Mouse (Mus musculus) neural tube, embryonic 11.5 days (tissue): Measurements from ENCODE around the gene Pard3b. TPM values are rescaled to one million over a fixed set of nuclear protein-coding genes. Genes with fewer than 3 reads are reported as not detected.

Experiments used
- ATAC-seq: fragments of 200-750 bp; cut with Nextera tagmentation; 2 replicates; pipeline ENCODE4 v1.8.0; 2017; ENCODE audit warnings: moderate number of reproducible peaks, mild to moderate bottlenecking, moderate TSS enrichment, moderate library complexity; ENCODE audit not compliant: insufficient read depth, low FRiP score, low TSS enrichment
- DNase-seq: peaks from one replicate; pipeline ENCODE4 v3.0.0-alpha.2; 2015; ENCODE audit warnings: low spot score
- H3K27ac ChIP-seq: fragments of 300-500 bp; sonication (generic); 2 replicates; pipeline ENCODE4 v1.5.1; 2014; ENCODE audit warnings: low read depth, mild to moderate bottlenecking, low read length
- H3K27me3 ChIP-seq: fragments of 300-500 bp; sonication (generic); 2 replicates; pipeline ENCODE4 v1.6.1; 2014; ENCODE audit warnings: mild to moderate bottlenecking, low read length, mixed read lengths; ENCODE audit not compliant: control insufficient read depth, insufficient read depth
- H3K36me3 ChIP-seq: fragments of 300-500 bp; sonication (generic); 2 replicates; pipeline ENCODE4 v1.6.1; 2014; ENCODE audit warnings: mild to moderate bottlenecking, low read length, moderate library complexity, mixed read lengths; ENCODE audit not compliant: control insufficient read depth, insufficient read depth
- H3K4me1 ChIP-seq: fragments of 300-500 bp; sonication (generic); 2 replicates; pipeline ENCODE4 v1.6.1; 2014; ENCODE audit warnings: low read length, mixed read lengths; ENCODE audit not compliant: control insufficient read depth, insufficient read depth
- H3K4me2 ChIP-seq: fragments of 300-500 bp; sonication (generic); 2 replicates; pipeline ENCODE4 v1.6.1; 2014; ENCODE audit warnings: low read depth, mild to moderate bottlenecking, moderate library complexity
- H3K4me3 ChIP-seq: fragments of 300-500 bp; sonication (generic); 2 replicates; pipeline ENCODE4 v1.5.1; 2014; ENCODE audit warnings: low read depth, low read length
- H3K9ac ChIP-seq: fragments of 300-500 bp; sonication (generic); 2 replicates; pipeline ENCODE4 v1.6.1; 2014; ENCODE audit warnings: mild to moderate bottlenecking, low read length
- H3K9me3 ChIP-seq: fragments of 300-500 bp; sonication (generic); 2 replicates; pipeline ENCODE4 v1.6.1; 2016; ENCODE audit warnings: low read length; ENCODE audit not compliant: control insufficient read depth
- WGBS: fragments of 180-500 bp; shearing (Covaris S2); extraction: QIAGEN DNeasy Blood & Tissue Kit; methylation state at CpG from one replicate; pipeline ENCODE4 v1.1.7; 2014; 5-methylcytosine and 5-hydroxymethylcytosine counted together
- polyA plus RNA-seq: library from polyadenylated mRNA; unstranded; fragments of >200 nt; fragmentation: Nextera tagmentation; extraction: Ambion mirVana; gene quantifications from 2 replicates; pipeline ENCODE4 v1.2.1, GENCODE M21; 2014

Pard3b gene
- polyA plus RNA-seq, 1 experiment from 2014 or later, result 12.6 TPM

- Histone ChIP-seq H3K4me1 (0 out of 2 replicates have a peak, but pooled peaks cover 2% of the 10 kb centered on the region), H3K27ac (no peak overlapping the region), H3K36me3 (no peaks in the 10 kb centered on the region), H3K27me3 (no peaks in the 10 kb centered on the region), H3K9me3 (no peaks in the 10 kb centered on the region), H3K4me2 (no peak overlapping the region), H3K4me3 (no peak overlapping the region), H3K9ac (no peak overlapping the region)
- WGBS, result 38% methylated on average over 3 of the region's 3 CpGs
- DNase-seq (no peak), ATAC-seq (no peak)
Observed at GRCm38 (mm10) chr1:61997711-61998110, 359.1 kb downstream of the Pard3b start.

GRCm38 (mm10) chr1:62008811-62009210 lies 370.2 kb downstream of the Pard3b start:
- H3K27ac ChIP-seq, result no peak overlapping the region
- DNase-seq (no peak), ATAC-seq (no peak)
- no peaks in the 10 kb centered on the region for H3K27me3 ChIP-seq
- no peaks in the 10 kb centered on the region for H3K4me1 ChIP-seq
- no peaks in the 10 kb centered on the region for H3K36me3 ChIP-seq
- no peaks in the 10 kb centered on the region for H3K9me3 ChIP-seq
- WGBS, result 89% methylated on average over 2 of the region's 2 CpGs
- H3K4me2 ChIP-seq, result no peak overlapping the region
- no peak overlapping the region for H3K9ac ChIP-seq
- H3K4me3 ChIP-seq, result no peak overlapping the region

- Histone ChIP-seq H3K4me2 (no peak overlapping the region), H3K4me3 (no peak overlapping the region), H3K27me3 (no peaks in the 10 kb centered on the region), H3K36me3 (no peaks in the 10 kb centered on the region), H3K9ac (no peak overlapping the region), H3K9me3 (no peaks in the 10 kb centered on the region), H3K4me1 (peaks cover 4% of the 10 kb centered on the region), H3K27ac (no peak overlapping the region)
- ATAC-seq (no peak), DNase-seq (no peak)
- WGBS, result 90% methylated on average over 4 of the region's 4 CpGs
Observed at GRCm38 (mm10) chr1:62011712-62012111, 373.1 kb downstream of the Pard3b start.

GRCm38 (mm10) chr1:62016536-62017300 lies 378.1 kb downstream of the Pard3b start:
- ATAC-seq, result no peak
- 19% methylated on average over 5 of the region's 5 CpGs for WGBS
- Histone ChIP-seq H3K9ac (no peak overlapping the region), H3K27ac (no peak overlapping the region), H3K27me3 (no peaks in the 10 kb centered on the region), H3K4me2 (no peak overlapping the region), H3K9me3 (no peaks in the 10 kb centered on the region), H3K4me1 (peaks cover 14% of the 10 kb centered on the region), H3K4me3 (no peak overlapping the region), H3K36me3 (no peaks in the 10 kb centered on the region)
- peak; percentile 53 for DNase-seq

GRCm38 (mm10) chr1:62018276-62018675 lies 379.7 kb downstream of the Pard3b start:
- no peaks in the 10 kb centered on the region for H3K9me3 ChIP-seq
- H3K9ac ChIP-seq, result no peak overlapping the region
- H3K4me2 ChIP-seq, result no peak overlapping the region
- H3K4me1 ChIP-seq, result peaks cover 14% of the 10 kb centered on the region
- DNase-seq, result no peak
- H3K36me3 ChIP-seq, result no peaks in the 10 kb centered on the region
- no peak for ATAC-seq
- no peak overlapping the region for H3K27ac ChIP-seq
- no peak overlapping the region for H3K4me3 ChIP-seq
- 31% methylated on average over 5 of the region's 5 CpGs for WGBS
- H3K27me3 ChIP-seq, result no peaks in the 10 kb centered on the region

- Histone ChIP-seq H3K9me3 (no peaks in the 10 kb centered on the region), H3K9ac (no peak overlapping the region), H3K4me1 (peaks cover 14% of the 10 kb centered on the region), H3K27me3 (no peaks in the 10 kb centered on the region), H3K27ac (no peak overlapping the region), H3K4me2 (no peak overlapping the region), H3K36me3 (no peaks in the 10 kb centered on the region), H3K4me3 (no peak overlapping the region)
- DNase-seq, result no peak
- no peak for ATAC-seq
Observed at GRCm38 (mm10) chr1:62019743-62020142, 381.1 kb downstream of the Pard3b start.

GRCm38 (mm10) chr1:62041718-62042117 lies 403.1 kb downstream of the Pard3b start:
- no peak overlapping the region for H3K9ac ChIP-seq
- no peak overlapping the region for H3K27ac ChIP-seq
- H3K4me3 ChIP-seq, result no peak overlapping the region
- DNase-seq (no peak), ATAC-seq (no peak)
- WGBS, result 89% methylated on average over 3 of the region's 3 CpGs
- H3K27me3 ChIP-seq, result no peaks in the 10 kb centered on the region
- H3K4me1 ChIP-seq, result no peaks in the 10 kb centered on the region
- H3K4me2 ChIP-seq, result no peak overlapping the region
- no peaks in the 10 kb centered on the region for H3K36me3 ChIP-seq
- no peaks in the 10 kb centered on the region for H3K9me3 ChIP-seq

GRCm38 (mm10) chr1:62048592-62048991 lies 410.0 kb downstream of the Pard3b start:
- ATAC-seq, result no peak
- no peak for DNase-seq
- 82% methylated on average over 4 of the region's 4 CpGs for WGBS
- Histone ChIP-seq H3K4me3 (no peak overlapping the region), H3K36me3 (no peaks in the 10 kb centered on the region), H3K9me3 (no peaks in the 10 kb centered on the region), H3K27me3 (no peaks in the 10 kb centered on the region), H3K27ac (no peak overlapping the region), H3K4me1 (0 out of 2 replicates have a peak, but pooled peaks cover 3% of the 10 kb centered on the region), H3K9ac (no peak overlapping the region), H3K4me2 (no peak overlapping the region)

GRCm38 (mm10) chr1:62051186-62051825 lies 412.7 kb downstream of the Pard3b start:
- H3K4me3 ChIP-seq, result no peak overlapping the region
- no peaks in the 10 kb centered on the region for H3K36me3 ChIP-seq
- H3K27me3 ChIP-seq, result no peaks in the 10 kb centered on the region
- 0 out of 2 replicates have a peak, but pooled peaks cover 3% of the 10 kb centered on the region for H3K4me1 ChIP-seq
- H3K4me2 ChIP-seq, result no peak overlapping the region
- DNase-seq (no peak), ATAC-seq (no peak)
- no peak overlapping the region for H3K9ac ChIP-seq
- H3K9me3 ChIP-seq, result no peaks in the 10 kb centered on the region
- WGBS, result 43% methylated on average over 1 of the region's 1 CpGs
- H3K27ac ChIP-seq, result no peak overlapping the region
